Mouse (Mus musculus) forelimb bud, embryonic 11.5 days (tissue): ENCODE data around the gene Mast4.

Experiments used
- DNase-seq: peaks from one replicate; pipeline ENCODE4 v3.0.0-alpha.2; 2012; ENCODE audit warnings: low read depth, low spot score

Gene Mast4

DNA sequence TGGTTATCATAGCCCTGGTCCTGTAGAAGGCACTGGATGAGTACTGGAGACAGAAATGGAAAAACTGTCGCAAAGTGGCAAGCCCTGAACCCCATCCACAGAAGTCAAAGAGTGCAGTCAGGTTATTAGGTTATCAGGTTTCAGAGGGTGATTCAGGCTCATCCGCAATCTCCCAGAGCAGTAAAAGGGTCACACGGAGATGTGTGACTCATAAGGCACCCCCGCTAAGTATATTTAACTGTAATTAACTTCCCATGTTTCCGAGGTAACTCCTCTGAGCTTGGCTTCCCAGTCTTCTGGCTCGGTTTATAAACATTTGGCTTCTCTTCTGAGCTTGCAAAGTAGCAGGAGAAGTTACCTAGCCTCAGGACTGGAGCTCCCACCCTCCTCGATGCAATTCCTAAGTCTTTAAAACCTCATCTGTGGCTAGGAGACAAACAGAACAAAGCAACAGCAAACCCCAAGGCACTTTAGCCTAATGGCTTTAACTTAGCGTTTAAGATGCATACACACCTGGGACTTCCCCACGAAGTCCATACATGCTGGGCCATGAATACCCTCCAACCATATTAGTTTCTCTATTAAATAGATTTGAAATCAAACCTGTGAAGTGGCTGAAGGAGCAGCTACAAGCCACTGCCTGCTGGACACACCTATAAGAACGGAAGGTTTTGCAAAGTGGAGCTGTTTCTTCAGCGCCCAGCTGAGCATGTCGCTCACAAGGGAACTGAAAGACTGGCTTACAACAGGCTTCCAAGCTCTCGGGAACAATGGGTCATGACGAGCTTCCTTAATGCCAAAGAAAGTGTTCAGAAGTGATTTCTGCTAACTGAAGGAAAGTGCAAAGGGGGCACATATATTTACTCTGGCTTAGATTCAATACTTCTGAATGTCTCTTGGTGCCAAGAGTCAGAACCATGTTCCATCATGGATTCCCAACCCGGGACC is 439.7 kb downstream of the Mast4 start:
- DNase-seq, result no peak

GRCm38 (mm10) chr13:102892783-102893182 is 441.5 kb downstream of the Mast4 start:
- no peak for DNase-seq

GRCm38 (mm10) chr13:102889989-102890388 is 444.3 kb downstream of the Mast4 start:
- no peak for DNase-seq

- DNase-seq, result no peak
Measured at GRCm38 (mm10) chr13:102889537-102889936, 444.8 kb downstream of the Mast4 start.

GRCm38 (mm10) chr13:102888895-102889490 is 445.3 kb downstream of the Mast4 start:
- DNase-seq, result no peak

DNA sequence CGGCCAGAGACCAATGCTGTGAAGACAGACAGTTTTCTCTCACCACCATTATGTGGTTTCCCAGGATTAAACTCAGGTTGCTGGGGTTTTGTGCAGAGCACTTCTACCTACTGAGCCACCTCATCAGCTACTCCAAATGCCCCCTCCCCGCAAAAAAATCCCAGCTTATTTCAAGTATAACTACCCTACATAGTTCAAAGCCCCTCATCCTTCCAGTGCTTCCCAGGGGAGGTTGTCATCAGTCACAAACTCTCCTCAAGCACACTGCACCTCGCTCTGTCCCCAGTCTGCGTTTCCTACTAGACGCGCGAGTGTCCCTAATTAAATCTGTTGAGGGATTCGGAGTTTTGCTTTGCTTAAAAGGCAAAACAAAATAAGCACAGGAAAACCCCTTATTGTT is 446.1 kb downstream of the Mast4 start:
- no peak for DNase-seq

GRCm38 (mm10) chr13:102887534-102887933 is 446.8 kb downstream of the Mast4 start:
- no peak for DNase-seq

GRCm38 (mm10) chr13:102886788-102887187 is 447.5 kb downstream of the Mast4 start:
- DNase-seq, result no peak

DNA sequence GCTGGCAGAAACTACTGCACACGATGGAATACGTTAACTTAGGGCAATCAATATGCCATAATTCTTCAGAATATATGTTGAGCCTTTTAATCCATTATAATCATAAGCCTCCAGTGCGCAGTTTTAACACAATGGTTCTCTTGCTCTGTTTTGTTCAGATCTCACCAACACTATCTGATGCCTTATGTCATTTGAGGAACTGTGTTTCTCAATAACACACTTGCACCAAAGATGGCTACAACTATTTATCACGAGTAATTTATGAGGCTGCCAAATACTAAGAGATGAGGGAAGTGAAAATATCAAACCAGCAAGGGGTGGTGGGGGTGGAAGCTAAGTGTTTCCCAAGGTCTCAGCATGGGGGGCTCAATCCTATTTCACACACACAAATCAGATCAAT is 448.1 kb downstream of the Mast4 start:
- DNase-seq, result no peak

DNA sequence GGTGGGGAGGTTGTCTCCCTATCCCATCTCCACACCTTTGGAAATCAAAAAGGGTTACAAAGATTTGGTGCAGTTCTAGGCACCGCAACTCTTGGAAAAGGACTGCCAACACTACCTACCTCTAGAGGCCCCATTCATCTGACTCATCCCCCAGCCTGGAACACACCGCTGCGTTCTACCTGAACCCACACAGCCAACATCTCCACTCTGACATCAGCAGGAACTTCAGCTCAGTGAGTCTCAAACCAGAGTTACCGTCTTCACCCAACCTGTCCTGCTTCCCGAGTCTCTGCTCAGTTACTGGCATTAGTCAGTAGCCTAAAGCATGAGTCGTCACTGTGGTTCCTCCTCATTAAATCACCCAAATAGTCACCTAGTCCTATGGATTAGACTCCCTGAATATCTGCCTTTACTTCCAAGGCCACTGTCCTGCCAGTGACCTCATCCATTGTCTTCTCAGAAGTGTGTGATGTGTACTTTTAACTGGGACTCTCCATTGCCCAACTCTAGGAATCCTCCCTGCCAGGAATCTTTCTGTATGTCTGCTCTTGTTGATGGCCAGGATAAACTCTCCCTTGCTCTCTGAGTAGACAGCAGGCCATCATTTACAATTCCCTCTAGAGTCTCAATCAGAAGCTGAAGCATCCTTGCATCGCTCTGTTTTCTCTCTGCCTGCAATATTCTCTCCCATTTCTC is 453.8 kb downstream of the Mast4 start:
- no peak for DNase-seq

- no peak for DNase-seq
Measured at GRCm38 (mm10) chr13:102878631-102879030, 455.7 kb downstream of the Mast4 start.

DNA sequence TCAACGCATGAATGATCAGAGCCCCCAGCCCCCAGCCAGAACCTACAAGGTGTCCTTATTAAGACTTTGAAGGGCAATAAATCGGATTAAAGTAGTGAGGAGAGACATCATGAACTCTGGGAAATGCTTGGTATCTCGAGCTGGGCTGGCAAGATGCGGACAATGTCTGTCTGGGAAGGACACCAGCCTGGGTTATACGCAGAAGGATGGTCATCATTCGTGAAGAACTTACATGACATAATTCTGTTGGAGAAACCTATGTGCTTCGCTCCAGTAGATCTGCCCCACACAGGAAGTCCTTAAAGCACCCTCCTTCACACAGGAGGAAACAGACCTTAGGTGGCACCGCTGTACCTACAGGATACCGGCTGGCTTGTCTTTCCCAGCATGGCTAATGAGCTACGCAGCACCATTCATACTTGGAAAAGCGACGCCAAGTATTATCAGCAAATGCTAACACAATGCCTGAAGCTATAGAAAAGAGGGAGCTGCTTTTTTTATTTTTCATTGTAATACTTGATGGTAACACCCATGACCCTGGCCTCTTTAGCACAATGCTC is 456.5 kb downstream of the Mast4 start:
- no peak for DNase-seq

GRCm38 (mm10) chr13:102877154-102877553 is 457.1 kb downstream of the Mast4 start:
- DNase-seq, result no peak

GRCm38 (mm10) chr13:102875520-102875919 is 458.8 kb downstream of the Mast4 start:
- DNase-seq, result no peak

GRCm38 (mm10) chr13:102875144-102875476 is 459.2 kb downstream of the Mast4 start:
- DNase-seq, result no peak

- DNase-seq, result no peak
Measured at GRCm38 (mm10) chr13:102874465-102875143, 459.7 kb downstream of the Mast4 start.

DNA sequence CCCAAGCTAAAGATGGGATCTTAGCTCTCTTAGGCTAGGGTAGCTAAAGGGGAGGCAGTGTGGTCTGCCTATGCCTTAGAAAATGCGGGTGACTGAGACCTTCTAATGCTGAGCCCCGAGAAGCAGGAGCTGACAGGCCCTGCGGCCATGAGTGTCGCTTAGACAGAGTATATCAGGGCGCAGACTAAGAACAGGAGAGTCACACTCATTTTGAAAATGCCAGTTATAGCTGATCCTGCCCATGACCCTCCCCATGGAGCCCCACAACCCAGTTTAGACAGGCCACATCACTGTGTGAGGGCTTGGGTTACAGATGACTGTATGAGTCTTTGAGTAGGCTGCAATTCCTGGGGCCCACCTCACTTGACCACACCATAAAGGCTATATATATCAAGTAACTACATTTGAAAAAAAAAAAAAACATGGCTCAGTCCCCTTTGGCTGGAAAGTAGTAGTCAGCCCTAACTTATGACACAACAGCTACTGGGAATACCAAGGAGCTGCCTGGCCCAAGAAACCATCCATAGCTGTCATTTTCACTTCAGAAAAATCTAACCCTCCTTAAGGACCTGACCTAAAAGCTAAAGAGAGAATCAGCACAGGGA is 460.8 kb downstream of the Mast4 start:
- no peak for DNase-seq

- no peak for DNase-seq
Measured at GRCm38 (mm10) chr13:102871380-102872104, 462.8 kb downstream of the Mast4 start.

- DNase-seq, result no peak
Measured at GRCm38 (mm10) chr13:102869541-102869940, 464.8 kb downstream of the Mast4 start.

- no peak for DNase-seq
Measured at GRCm38 (mm10) chr13:102866816-102867215, 467.5 kb downstream of the Mast4 start.
